Mouse (Mus musculus) heart, adult 9 months (tissue): ENCODE results near the gene Eef2.

Source experiments
- DNase-seq, 2 experiments: peaks; one replicate each; pipeline ENCODE4 v3.0.0; 2022; ENCODE audit warnings: low spot score in 2 of 2

The Eef2 gene

GRCm38 (mm10) chr10:81176466-81177271, at the start of gene Eef2:
Gene Eef2, plus strand, starts transcription at chr10:81176631.
- peak; percentile 98 to 99 for DNase-seq

- DNase-seq = peak; percentile 82 to 90
These were observed 42.2 kb upstream of the Eef2 start for GRCm38 (mm10) chr10:81134181-81134587.

GRCm38 (mm10) chr10:81134966-81135681, 41.3 kb upstream of the Eef2 start, which contains the start of gene Zbtb7a:
Gene Zbtb7a, plus strand, starts transcription at chr10:81135220.
- peak in 1 of 2 experiments; percentile 45 for DNase-seq

- peak; percentile 83 to 84 for DNase-seq
These were observed 40.4 kb upstream of the Eef2 start for GRCm38 (mm10) chr10:81135831-81136705.

GRCm38 (mm10) chr10:81136706-81137231, 39.7 kb upstream of the Eef2 start:
- DNase-seq = peak; percentile 79 to 81

GRCm38 (mm10) chr10:81137252-81138130, 38.9 kb upstream of the Eef2 start:
- peak; percentile 99 for DNase-seq

GRCm38 (mm10) chr10:81138131-81138782, 38.2 kb upstream of the Eef2 start:
- peak in 1 of 2 experiments; percentile 63 for DNase-seq

- DNase-seq = no peak
These were observed 37.5 kb upstream of the Eef2 start for GRCm38 (mm10) chr10:81138821-81139528.

GRCm38 (mm10) chr10:81139529-81139846, 36.9 kb upstream of the Eef2 start:
- DNase-seq = no peak

GRCm38 (mm10) chr10:81140005-81140404, 36.4 kb upstream of the Eef2 start:
- DNase-seq = no peak

- DNase-seq = peak; percentile 60 to 71
These were observed 35.5 kb upstream of the Eef2 start for GRCm38 (mm10) chr10:81140717-81141454.

GRCm38 (mm10) chr10:81141455-81142210, 34.8 kb upstream of the Eef2 start:
- DNase-seq = no peak

- no peak for DNase-seq
These were observed 33.9 kb upstream of the Eef2 start for GRCm38 (mm10) chr10:81142551-81142981.

- DNase-seq = no peak
These were observed 33.2 kb upstream of the Eef2 start for GRCm38 (mm10) chr10:81143157-81143633.

GRCm38 (mm10) chr10:81143845-81144437, 32.5 kb upstream of the Eef2 start:
- no peak for DNase-seq

- peak in 1 of 2 experiments; percentile 59 for DNase-seq
These were observed 31.8 kb upstream of the Eef2 start for GRCm38 (mm10) chr10:81144667-81145066.

GRCm38 (mm10) chr10:81145307-81145706, 31.1 kb upstream of the Eef2 start:
- no peak for DNase-seq
